Mouse (Mus musculus): ENCODE measurements at regions not wholly inside any gene's neighbourhood (a gene's known extent, or its start where the extent isn't known, plus 50 kb on each side); places are given as distances from the start of the nearest gene placed in this dataset.

DNA sequence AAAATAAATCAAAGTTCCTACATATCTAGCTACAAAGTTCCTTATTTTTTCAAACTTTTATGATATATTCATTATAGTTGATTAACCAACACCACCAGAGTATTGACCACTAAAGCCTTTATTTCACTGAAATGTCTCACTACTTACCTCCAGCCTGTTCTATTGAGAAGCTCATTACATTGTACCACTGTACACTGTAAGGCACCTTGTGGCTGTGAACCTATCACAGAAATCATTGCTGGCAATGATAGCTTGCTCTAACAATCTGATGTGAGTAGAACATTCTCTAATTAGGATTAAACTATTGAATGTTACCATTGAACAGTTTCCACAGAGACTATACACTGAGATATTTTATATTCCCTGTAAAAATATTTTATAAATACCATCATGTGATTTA lies 367.2 kb upstream of the Siglech start:
- Histone ChIP-seq H3K4me2 (replicated peaks) (no peak overlapping the region), H3K27ac (no peak overlapping the region), H3K9ac (no peak overlapping the region), H3K36me3 (replicated peaks; ENCODE audit: control insufficient read depth, insufficient read depth) (no peaks in the 10 kb centered on the region), H3K9me3 (ENCODE audit: control insufficient read depth, low read length) (no peaks in the 10 kb centered on the region), H3K4me1 (replicated peaks; ENCODE audit: control insufficient read depth, insufficient read depth, low read length) (no peaks in the 10 kb centered on the region), H3K4me3 (replicated peaks; ENCODE audit: low read length) (no peak overlapping the region), H3K27me3 (ENCODE audit: control insufficient read depth, insufficient read depth, low read length) (no peaks in the 10 kb centered on the region)
- no peak for ATAC-seq (ENCODE audit: low FRiP score)
- DNase-seq (ENCODE audit: low spot score), result no peak

DNA sequence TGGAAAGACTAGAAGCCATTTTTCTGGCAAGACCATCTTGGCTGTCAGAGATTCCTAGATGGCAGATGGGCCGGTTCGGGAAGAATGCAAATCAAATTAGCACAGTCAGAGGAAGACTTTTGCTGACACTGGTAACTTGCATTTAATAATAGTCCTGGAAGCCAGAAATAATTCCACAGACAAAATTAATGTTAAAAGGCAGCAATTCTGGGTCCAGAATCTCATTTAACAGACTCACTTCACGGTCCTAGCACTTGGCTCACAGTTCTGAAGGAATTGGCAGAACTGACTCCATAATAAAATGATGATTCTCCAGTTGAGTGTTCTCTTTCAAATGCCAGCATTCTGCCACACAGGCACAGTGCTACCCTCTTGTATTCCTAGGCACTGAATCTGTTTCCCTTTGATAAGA lies 366.7 kb upstream of the Siglech start:
- DNase-seq (ENCODE audit: low spot score) (no peak), ATAC-seq (ENCODE audit: low FRiP score) (no peak; the same call in 1 of the 2 replicates)
- Histone ChIP-seq H3K4me2 (replicated peaks) (no peak overlapping the region), H3K4me1 (replicated peaks; ENCODE audit: control insufficient read depth, insufficient read depth, low read length) (no peaks in the 10 kb centered on the region), H3K27me3 (ENCODE audit: control insufficient read depth, insufficient read depth, low read length) (no peaks in the 10 kb centered on the region), H3K4me3 (replicated peaks; ENCODE audit: low read length) (no peak overlapping the region), H3K36me3 (replicated peaks; ENCODE audit: control insufficient read depth, insufficient read depth) (no peaks in the 10 kb centered on the region), H3K9ac (no peak overlapping the region), H3K27ac (no peak overlapping the region; the same call in 1 of the 2 replicates), H3K9me3 (ENCODE audit: control insufficient read depth, low read length) (no peaks in the 10 kb centered on the region)
- 44% methylated on average over 3 of the region's 3 CpGs for WGBS

DNA sequence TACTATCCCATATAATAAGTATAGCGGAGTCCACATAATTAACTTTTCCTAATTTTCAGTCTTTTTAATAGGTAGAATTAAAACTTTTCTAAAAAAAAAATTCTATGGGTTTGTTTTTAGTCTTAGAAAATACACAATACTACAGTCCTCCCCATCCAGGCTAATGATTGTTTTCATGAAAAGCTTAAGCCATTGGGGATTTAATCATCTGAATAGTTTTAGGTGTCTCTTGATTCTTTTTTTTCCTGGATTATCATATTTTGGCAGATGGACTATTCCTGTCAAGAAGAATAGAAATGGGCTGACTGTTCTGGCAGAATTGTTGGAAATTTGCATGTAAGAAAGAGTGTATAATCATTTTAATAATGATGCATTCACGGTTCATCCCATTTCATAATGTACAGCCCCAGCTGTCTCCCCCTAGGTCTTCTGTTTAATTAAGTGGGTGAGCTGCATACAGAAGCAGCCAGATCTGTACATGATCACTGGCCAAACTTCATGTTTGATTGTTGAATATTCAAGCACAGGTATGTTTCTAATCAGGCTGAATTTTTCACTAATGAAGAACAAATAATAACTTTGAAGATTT lies 320.6 kb upstream of the Siglech start:
- H3K9ac ChIP-seq, result no peak overlapping the region
- H3K4me2 ChIP-seq (replicated peaks), result no peak overlapping the region
- H3K27ac ChIP-seq, result no peak overlapping the region
- H3K9me3 ChIP-seq (ENCODE audit: control insufficient read depth, low read length), result no peaks in the 10 kb centered on the region
- no peaks in the 10 kb centered on the region for H3K4me1 ChIP-seq (replicated peaks; ENCODE audit: control insufficient read depth, insufficient read depth, low read length)
- DNase-seq (ENCODE audit: low spot score), result peak; percentile 26
- ATAC-seq (ENCODE audit: low FRiP score), result peak; percentile 78; the same call in 1 of the 2 replicates
- no peaks in the 10 kb centered on the region for H3K36me3 ChIP-seq (replicated peaks; ENCODE audit: control insufficient read depth, insufficient read depth)
- 51% methylated on average over 2 of the region's 2 CpGs for WGBS
- H3K4me3 ChIP-seq (replicated peaks; ENCODE audit: low read length), result no peak overlapping the region
- no peaks in the 10 kb centered on the region for H3K27me3 ChIP-seq (ENCODE audit: control insufficient read depth, insufficient read depth, low read length)

Measured in hindbrain, embryonic 14.5 days (tissue).